Mouse (Mus musculus) spleen, adult 2 months (tissue): ENCODE results near the gene Ppp1r8.

Experiments
- CTCF ChIP-seq: fragments of 200-500 bp; IDR thresholded peaks from 2 replicates; pipeline ENCODE4 v1.5.1; 2011; ENCODE audit warnings: mild to moderate bottlenecking, inconsistent platforms; ENCODE audit not compliant: insufficient read depth, insufficient read length, insufficient replicate concordance; ENCODE audit errors: extremely low read depth
- POLR2A ChIP-seq: fragments of 200-500 bp; IDR thresholded peaks from 2 replicates; pipeline ENCODE4 v1.6.1; 2011; ENCODE audit warnings: low read depth, low read length, inconsistent platforms

GRCm38 (mm10) chr4:132873481-132874362 lies 30.8 kb upstream of the Ppp1r8 start:
- TF ChIP-seq CTCF (no peak), POLR2A (no peak)
